Mouse (Mus musculus): ENCODE measurements around the gene Pld3. TPM values are rescaled to one million over a fixed set of nuclear protein-coding genes. Genes with fewer than 3 reads are reported as not detected.

The Pld3 gene
- total and polyA plus RNA-seq, 3 experiments: 11.1 to 22.8 TPM; not detected in 1

GRCm38 (mm10) chr7:27552931-27553513 is at the start of gene Pld3, which contains the start of gene 2310022A10Rik (continued):
- TF ChIP-seq RAD21 (IDR thresholded peaks at IDR 0.05; ENCODE audit: low read depth, low read length): no peak
- TF ChIP-seq TAL1 (IDR thresholded peaks at IDR 0.05; ENCODE audit: low read length): no peak
- TF ChIP-seq POLR2AphosphoS5 (IDR thresholded peaks at IDR 0.05; ENCODE audit: borderline replicate concordance, low read depth, low read length): no peak
- TF ChIP-seq HCFC1 (IDR thresholded peaks at IDR 0.05; ENCODE audit: low read depth, low read length): peak; percentile 93

- Histone ChIP-seq H3K27ac (ENCODE audit: control insufficient read depth, low read depth, low read length) (no peak overlapping the region), H3K9ac (ENCODE audit: control insufficient read depth, low read depth, low read length, poor library complexity, severe bottlenecking) (no peak overlapping the region)
- TF ChIP-seq KAT2A (conservative IDR thresholded peaks at IDR 0.05; ENCODE audit: low read depth, low read length): no peak
- no peak for TF ChIP-seq NRF1 (IDR thresholded peaks at IDR 0.05; ENCODE audit: insufficient read depth, low read depth, low read length, poor library complexity, severe bottlenecking)
- TF ChIP-seq MYB (IDR thresholded peaks at IDR 0.05; ENCODE audit: low read depth, low read length): no peak
- no peak for TF ChIP-seq POLR2A (IDR thresholded peaks at IDR 0.05; ENCODE audit: control insufficient read depth in 1 of 2, insufficient read depth in 1 of 2, low read depth in 1 of 2, low read length in 2 of 2, poor library complexity in 1 of 2)
- no peak for TF ChIP-seq MAX (IDR thresholded peaks at IDR 0.05; ENCODE audit: low read length)
- TF ChIP-seq ETS1 (IDR thresholded peaks at IDR 0.05; ENCODE audit: low read depth, low read length): no peak
- TF ChIP-seq GABPA (IDR thresholded peaks at IDR 0.05; ENCODE audit: low read depth, low read length): no peak
- TF ChIP-seq POLR2AphosphoS2 (IDR thresholded peaks at IDR 0.05; ENCODE audit: low read length): no peak
- no peak for TF ChIP-seq GATA1 (IDR thresholded peaks at IDR 0.05; ENCODE audit: low read depth, low read length)
- no peak for TF ChIP-seq USF1 (IDR thresholded peaks at IDR 0.05; ENCODE audit: low read depth, low read length)
- TF ChIP-seq JUND (IDR thresholded peaks at IDR 0.05; ENCODE audit: low read depth, low read length): no peak
- TF ChIP-seq ZNF384 (IDR thresholded peaks at IDR 0.05; ENCODE audit: low read depth, low read length): no peak
- TF ChIP-seq SIN3A (IDR thresholded peaks at IDR 0.05; ENCODE audit: low read length): no peak
- no peak for TF ChIP-seq MAZ (IDR thresholded peaks at IDR 0.05; ENCODE audit: low read depth, low read length)
- no peak for TF ChIP-seq MXI1 (IDR thresholded peaks at IDR 0.05; ENCODE audit: low read depth, low read length)
- TF ChIP-seq TCF12 (IDR thresholded peaks at IDR 0.05; ENCODE audit: low read depth, low read length): no peak
- no peak for TF ChIP-seq ZKSCAN1 (IDR thresholded peaks at IDR 0.05; ENCODE audit: low read depth, low read length)
Measured at GRCm38 (mm10) chr7:27602161-27602560, 49.1 kb upstream of the Pld3 start.

More at GRCm38 (mm10) chr7:27602161-27602560, 49.1 kb upstream of the Pld3 start:
- Histone ChIP-seq H3K4me1 (ENCODE audit: control insufficient read depth in 1 of 2, insufficient read depth in 2 of 2, low read length in 2 of 2) (no peaks in the 10 kb centered on the region), H3K4me3 (ENCODE audit: control insufficient read depth in 1 of 2, insufficient read depth in 1 of 2, low read depth in 2 of 2, low read length in 2 of 2) (no peak overlapping the region), H3K9me3 (replicated peaks; ENCODE audit: insufficient read depth, low read length) (no peaks in the 10 kb centered on the region), H3K27me3 (ENCODE audit: control insufficient read depth in 1 of 2, insufficient read depth in 2 of 2, low read length in 2 of 2) (no peaks in the 10 kb centered on the region), H3K79me2 (ENCODE audit: control insufficient read depth, insufficient read depth, low read length, poor library complexity) (peaks cover 41% of the 10 kb centered on the region), H3K36me3 (ENCODE audit: control insufficient read depth in 1 of 2, insufficient read depth in 2 of 2, low read length in 2 of 2) (peaks cover 0 to 2% of the 10 kb centered on the region in 2 experiments; a peak in 2 of 4 replicates)
- no peak for DNase-seq (ENCODE audit: low read depth, low spot score)
